Mouse (Mus musculus) gastrocnemius, postnatal 10 days (tissue): Measurements from ENCODE around the gene Homer2. TPM values are rescaled to one million over a fixed set of nuclear protein-coding genes. Genes with fewer than 3 reads are reported as not detected.

Source experiments
- DNase-seq: peaks from one replicate; pipeline ENCODE4 v3.0.0; 2021; ENCODE audit warnings: mixed read lengths
- total RNA-seq, 2 experiments: library from RNA; stranded (reverse); gene quantifications; 2 replicates each; pipeline ENCODE4 v1.2.3; 2021

Homer2 gene
- total RNA-seq, 2 experiments from 2014 or later = 26.1 to 26.3 TPM

DNA sequence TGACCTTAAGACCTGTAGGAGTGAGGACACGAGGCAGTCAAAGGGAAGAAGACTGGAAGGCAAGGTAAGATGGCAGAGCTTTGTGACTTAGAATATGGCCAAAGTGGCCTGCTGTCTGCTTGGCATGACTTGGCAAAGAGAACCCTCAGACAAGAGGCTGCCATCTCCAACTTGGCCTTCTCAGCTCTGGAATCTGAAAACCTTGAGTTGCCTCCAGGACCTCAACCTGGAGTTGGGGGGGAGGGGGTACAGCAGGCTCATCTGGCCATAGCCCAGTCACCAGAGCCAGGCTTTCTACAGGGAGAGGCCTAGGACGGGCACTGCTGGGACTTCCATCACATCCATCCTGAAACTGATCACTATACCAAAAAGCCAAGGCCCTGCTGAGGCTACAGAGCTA lies 55.0 kb downstream of the Homer2 start:
- no peak for DNase-seq

DNA sequence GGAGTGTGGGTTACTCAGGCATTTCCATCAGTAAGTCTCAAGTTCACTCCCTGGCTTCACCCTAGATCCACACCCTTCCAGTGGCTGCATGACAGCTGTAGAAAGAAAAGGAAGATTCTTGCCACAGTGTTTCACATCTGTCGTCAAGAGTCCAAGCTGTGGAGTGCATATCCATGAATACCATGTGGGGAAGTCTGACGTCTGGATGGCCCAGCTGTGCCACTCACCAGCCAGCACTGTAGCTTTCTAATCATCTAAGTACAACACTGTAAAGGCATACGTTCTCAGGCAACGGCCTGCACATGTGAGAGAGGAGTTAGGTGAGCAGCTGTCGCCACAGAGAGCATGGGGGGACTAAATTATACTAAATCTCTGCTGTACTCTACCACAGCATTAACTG lies 56.0 kb downstream of the Homer2 start:
- no peak for DNase-seq

DNA sequence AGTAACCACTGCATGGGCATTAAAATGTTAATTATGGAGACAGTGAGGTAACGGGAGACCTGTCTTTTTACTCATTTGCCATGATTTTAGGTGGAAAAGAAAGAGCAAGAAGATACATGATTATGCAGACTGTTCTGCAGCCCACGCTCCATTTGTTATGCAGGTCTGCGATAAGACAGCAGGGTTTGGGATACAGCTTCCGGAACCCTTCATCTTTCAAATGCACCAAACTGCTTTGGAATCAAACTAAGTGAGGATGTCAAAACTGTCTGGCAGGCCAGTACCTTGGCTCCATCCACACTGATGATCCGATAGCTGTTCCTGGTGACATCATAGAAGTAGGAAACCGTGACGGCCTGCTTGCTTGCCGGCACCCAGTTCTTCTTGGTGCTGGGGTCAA lies 58.1 kb downstream of the Homer2 start:
- DNase-seq = no peak

DNA sequence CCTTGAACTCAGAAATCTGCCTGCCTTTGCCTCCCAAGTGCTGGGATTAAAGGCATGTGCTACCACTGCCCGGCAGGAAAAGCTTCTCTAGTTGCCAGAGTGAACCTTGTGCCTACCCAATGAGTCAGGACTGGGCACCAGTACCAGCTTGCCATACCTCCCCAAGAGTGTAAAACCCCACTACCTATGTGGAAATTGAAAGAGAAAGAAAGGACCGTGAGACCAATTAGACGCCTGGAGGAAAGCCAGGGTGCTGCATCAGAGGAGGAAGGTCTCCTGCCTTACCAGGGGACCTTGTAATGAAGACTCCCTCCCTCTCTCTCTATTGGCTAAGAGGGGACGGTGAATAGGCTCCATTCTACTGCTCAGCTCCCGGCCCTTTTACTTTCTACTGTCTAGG lies 59.4 kb downstream of the Homer2 start:
- DNase-seq = no peak

DNA sequence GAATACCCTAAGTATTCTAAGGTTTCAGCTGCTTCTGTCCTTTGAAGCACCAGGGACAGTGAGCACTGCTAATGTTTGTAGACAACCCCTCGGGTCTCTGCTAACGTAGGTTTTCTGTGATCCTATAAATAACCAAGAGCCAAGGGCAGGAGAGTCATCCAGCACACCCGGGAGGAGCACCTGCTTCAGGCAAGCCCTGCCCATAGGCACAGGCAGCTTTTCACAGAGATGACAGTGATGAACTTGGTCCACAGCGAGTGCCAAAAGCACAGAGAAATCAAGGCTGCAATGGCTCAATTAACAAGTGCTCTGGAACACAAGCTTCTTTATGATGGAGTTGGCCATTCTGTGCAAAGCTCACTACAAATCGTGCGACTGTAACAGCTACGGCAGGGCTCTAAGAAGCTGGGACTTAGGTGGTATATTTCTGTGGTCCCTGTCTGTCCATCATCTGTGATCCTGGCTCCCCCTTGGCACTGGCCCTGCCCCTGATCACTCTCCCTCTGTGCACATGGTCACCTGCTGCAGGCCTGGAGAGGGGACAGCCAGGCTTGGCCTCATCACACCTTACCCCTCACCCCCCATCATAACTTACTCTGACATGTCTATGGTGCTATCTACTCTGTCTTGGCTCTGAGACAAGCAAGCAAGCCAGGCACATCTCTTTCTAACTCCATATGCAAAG lies 62.6 kb downstream of the Homer2 start:
- DNase-seq = no peak

DNA sequence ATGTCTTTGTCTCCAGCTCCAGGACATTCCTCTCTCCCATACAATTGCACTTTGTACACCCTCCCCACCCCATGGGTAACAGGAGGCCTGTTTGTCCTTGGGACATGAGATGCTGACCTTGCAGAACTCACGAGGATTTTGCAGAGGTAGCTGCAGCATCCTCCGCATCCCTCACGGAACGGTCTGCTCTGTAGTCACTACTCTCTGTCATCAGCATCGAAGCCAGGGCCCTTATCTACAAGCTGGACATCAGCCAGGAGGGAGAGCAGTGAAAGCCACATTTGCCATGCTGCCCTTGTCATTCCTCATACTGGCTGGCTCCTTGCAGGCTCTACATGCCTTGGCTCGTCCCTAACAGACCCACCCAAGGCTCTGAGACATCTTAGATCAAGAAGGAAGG lies 66.2 kb downstream of the Homer2 start:
- no peak for DNase-seq

DNA sequence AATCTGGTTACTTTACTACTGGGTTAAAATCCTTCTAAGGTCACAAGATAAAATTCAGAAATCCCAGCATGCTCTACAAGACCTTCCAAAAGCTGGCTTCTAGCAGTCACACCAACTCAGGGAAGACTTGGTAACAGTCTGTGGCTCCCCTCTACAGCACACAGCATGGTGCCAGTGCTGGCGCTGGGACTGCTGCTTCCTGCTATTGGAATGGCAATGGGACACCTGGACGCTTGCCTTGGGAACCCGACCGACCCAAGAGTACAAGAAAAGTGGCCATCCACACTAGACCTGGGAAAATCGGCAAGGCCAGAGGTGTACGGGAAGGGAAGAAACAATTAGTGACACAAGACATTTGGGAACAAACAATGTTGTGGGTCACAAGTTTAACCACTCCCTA lies 74.7 kb downstream of the Homer2 start:
- no peak for DNase-seq

DNA sequence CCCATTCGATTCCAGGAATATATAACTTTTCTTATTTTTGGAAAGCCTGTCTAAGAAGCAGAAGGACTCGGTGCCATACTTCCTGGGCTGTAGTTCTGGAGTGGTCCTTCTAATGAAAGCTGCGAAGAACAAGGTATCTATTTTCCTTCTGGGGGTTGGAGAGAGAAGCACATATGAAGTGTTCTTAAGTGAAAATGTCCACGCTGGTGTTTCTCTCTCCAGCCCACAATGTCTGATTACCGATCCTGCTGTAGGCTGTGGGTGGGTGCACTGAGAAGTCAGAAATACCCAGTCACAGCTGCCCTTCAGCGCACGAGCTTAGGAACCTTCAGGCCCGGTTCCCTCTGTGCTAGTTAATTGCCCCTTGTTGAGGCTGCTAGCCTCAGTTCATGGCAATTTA lies 76.1 kb downstream of the Homer2 start:
- DNase-seq = no peak

DNA sequence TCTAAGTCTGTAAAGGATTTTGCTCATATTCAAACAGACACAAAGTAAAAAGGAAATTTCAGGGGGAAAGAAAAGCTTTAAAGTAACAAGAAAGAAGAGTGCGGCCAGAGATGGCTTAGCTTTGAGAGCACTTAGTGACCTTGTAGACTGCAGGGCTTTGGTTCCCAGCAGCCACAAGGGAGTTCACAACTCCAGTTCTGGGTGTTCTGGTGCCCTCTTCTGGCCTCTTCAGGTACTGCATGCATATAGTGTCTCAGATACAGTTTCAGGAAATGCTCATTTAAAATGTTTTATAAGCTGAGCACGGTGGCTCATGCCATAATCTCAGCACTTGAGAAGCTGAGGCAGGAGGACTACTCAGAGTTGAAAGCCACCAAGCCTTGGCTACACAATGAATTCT lies 80.9 kb downstream of the Homer2 start:
- no peak for DNase-seq

DNA sequence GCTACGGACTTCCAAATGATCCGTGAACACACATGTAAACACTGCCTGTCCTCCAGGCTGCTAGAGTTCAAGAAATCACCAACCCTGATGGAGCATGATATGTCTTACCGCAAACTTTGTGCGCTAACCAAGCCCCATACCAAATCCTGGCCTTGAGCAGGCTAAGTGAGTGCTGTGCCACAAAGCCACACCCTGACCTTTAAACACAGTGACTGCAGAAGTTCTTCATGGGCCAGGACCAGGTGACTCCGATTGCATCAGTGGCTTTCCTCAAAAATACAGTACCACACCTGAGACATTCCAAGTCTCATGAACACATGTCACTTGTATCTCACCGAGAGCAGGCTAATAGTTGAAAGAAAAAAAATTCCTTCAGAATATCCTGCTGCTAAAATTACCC lies 83.6 kb downstream of the Homer2 start:
- DNase-seq = no peak

DNA sequence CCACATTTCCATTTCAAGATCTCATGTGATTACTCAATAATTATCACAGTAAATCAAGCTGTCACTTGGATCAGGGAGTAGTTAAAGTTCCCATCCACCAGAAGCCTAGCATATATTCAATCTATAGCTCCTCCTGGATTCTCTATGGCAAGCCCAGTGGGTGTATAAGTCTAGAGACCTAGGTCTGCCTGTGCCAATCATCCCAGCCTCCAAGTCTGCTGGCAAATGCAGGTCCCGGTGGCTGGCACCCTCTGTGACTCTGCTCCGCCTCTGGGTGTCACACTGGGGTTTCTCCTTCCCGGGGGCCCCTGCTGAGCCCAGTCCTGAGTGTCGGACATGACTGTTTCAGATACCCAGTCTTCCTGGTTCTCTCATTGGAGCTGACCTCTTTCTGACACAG lies 84.5 kb downstream of the Homer2 start:
- no peak for DNase-seq

DNA sequence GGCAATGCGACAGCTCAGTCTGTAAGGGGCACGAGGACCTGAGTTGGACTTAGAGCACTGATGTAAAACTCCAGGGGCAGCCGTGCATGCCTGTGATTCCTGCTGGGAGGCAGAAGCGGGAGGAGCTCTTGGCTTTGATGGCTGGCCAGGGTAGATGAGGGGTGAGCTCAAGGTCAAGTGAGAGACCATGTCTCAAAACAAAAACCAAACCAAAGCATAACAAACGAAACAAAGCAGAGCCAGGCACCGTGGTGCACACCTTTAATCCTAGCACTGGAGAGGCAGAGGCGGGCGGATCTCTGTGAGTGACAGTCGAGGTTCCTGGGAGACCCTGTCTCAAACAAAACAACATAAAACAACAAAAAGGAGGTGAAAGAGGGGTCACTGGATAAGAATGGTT lies 92.3 kb downstream of the Homer2 start:
- no peak for DNase-seq

DNA sequence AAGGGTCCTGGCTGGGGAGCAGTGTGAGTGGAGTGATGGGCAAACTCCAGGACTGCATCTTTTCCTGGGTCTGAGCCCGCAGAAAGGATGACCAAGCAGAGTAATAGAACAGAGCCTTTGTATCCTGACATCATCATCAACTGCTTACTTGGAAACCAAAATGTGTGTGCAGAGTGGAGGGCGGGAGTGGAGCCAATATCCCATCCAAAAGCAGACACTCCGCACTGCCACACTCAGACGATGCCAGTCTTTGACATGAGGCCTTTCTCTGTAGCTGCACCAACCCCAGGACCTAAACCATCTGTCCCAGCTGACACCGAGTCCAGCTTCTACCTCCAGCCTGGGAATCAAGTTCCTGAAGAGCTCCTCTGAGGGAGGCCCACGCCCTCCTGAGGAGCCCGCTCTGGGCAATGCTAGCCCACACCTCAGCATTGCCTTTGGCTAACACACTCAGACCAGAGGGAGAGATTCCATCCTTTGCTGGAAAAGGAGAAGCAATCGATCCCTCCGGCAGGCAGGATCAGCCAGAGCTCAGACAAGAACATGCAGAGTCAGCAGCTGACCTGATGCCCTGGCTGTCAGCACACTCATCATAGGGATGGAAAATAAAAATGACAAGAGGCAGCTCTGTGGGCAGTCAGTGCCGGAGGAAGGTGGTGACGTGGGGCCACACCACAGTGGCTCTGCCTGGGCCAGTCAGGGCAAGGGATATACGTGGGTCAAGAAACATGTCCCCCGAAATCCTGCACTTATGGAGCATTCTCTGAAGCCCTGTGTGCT lies 94.3 kb downstream of the Homer2 start:
- DNase-seq = peak; percentile 17

DNA sequence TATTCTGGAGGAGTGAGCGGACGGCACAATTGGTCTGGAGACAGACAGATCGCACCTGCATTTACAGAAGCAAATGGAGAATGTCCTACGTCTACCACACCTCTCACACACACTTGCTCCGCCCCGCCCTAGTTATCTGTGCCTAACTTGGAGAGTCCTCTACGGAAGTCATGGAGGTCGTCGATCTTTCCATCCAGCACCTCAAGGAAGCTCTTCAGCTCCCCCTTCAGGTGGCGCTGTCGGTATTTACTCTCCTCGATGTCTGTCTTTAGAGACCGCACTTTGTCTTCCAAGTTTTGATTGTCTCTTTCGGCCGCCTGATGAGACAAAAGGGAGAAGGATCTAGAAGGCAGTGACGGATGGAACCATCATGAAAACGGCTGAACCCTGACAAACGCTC lies 97.2 kb downstream of the Homer2 start:
- DNase-seq = peak; percentile 33

DNA sequence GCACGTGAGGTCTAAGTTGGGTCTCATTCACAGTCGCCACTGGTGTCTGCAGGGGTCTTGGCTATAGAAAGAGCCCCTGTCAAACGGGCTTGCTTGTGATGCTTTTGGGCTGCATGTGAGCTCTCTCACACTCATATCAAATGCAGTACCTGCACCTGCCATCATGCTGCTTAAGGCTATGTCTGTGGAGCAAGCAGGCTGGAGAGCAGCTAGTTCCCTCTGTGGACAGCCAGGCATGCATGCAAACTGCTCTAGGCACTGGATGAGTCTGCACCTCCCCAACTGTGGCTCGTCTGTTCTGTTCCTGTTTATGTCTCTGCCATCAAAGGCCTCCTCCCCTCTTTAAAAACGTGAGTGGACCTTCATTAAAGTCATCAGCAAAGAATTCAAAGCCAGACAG lies 100.9 kb downstream of the Homer2 start:
- no peak for DNase-seq

DNA sequence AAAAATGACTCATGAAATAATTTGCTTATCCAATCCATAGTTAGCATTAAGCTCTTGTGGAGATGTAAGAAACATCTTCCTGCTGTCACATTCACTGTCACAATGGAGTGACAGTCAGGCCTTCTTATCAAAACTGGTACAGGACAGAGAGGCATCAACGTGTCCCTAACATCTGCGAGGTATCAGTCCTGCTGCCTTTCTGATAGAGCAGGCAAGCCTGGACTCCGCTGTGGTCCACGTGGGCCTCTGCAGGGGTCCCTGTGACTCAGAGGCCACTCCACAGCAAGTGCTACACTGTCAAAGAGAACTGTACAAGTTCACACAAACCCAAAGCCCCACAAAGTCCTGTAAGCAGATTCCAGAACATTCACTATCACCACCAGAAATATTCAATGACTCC lies 101.8 kb downstream of the Homer2 start:
- DNase-seq = no peak

DNA sequence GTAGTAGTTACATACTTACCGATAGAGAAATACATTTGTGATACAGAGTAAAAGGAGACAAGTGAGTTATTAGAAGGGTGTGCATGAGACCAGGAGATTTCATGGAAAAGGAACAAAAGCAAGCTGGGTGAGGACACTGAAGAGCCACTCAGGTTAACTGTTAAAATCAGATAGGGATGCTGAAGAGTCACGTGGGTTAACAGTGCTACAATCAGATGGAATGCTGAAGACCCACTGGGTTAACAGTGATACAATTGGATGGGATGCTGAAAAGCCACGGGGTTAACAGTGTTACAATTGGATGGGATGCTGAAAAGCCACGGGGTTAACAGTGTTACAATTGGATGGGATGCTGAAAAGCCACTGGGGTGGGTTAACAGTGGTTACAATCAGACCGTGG lies 102.3 kb downstream of the Homer2 start:
- DNase-seq = no peak

DNA sequence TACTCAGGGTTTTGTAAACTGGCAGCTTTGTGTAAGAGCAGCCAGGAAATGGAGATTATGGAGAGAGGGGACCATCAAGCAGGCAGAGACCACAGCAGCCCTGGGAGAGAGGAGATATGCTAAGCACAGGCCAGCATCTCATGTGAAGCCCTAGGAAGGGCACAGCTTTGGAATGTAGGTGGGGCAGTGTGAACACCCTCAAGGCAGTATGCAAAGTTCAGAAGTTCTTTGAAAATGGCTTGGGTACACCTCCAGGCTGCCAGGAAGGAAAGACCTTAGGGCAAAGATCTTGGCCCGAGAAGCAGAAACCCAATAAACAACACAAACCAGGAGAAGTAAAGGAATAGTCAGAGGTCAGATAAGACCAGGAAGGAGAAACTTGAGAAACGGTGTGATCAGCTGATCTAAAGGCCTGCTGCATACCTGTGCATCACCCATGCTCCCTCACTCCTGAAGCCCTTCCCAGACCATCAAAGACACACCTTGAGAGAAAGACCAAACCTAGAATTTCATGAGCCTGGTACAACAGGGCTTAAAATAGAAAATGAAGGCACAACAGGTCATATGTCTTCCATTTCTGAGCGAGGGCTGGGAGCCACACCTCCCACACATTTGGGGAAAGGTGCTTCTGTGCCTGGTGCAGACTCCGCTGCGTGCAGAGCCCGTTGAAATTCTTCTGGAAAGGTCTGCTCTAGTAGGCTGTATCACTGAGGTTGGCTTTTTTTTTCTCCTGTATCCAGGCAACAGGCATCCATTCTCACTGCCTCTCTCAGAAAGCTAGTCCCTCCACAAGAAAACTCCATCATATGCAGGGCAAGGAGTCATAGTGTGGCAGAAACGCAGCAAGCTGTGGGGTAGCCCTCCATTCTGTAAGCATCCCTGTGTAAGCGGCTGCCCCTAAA lies 107.7 kb downstream of the Homer2 start:
- no peak for DNase-seq

DNA sequence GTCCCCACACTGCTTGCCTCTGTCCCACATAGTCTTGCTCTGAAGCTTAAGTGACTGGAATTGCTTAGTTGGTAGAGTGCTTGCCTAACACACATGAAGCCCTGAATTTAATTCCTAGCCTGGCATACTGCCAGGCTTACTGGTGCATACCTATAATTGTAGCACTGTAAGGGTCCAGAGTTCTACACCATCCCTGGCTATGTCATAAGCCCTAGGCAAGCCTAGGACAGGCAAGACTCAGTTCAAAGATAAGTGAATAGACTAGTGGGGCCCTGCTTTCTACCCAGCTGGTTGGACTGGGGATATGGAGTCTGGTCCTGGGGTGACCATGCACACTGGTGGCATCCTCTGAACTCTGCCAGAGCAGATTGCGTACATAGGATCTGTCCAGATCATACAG lies 109.7 kb downstream of the Homer2 start:
- no peak for DNase-seq

DNA sequence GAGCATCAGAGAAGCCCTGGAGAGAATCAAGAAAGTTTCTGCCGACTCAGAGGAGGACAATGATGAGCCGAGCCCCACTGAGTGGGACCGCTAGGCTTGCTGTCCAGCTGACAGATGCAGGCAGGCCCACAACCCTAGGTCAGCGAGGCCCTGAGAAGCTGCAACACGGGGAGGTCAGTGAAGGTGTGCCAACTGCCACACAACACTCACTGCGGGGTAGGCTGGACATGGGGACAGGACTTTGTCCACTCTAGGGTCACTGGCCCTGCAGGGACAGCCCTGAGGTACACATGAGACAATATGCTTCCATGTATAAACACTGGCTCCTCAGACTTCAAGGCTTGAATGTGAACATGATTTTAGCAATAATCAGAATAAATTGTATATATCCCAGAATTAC lies 111.2 kb downstream of the Homer2 start:
- DNase-seq = no peak

DNA sequence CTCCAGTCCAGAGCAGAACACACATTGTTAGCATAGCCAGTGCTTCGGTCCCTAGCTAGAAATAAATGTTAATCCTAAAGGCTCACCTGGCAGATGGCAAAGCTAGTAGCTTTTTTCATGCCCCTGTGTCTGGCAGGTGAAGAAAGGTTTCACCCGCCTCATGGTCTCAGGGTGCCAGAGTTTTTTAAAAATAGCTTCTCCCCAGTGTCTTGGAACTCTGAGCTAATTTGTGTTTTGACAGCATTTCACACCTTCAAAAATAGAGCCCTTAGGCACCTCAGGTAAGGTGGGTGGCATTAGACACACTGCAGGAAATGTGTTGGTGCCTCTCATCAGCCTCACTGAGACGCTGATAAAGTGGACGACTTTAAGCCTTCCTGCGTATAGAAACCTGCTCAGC lies 112.3 kb downstream of the Homer2 start:
- DNase-seq = no peak

DNA sequence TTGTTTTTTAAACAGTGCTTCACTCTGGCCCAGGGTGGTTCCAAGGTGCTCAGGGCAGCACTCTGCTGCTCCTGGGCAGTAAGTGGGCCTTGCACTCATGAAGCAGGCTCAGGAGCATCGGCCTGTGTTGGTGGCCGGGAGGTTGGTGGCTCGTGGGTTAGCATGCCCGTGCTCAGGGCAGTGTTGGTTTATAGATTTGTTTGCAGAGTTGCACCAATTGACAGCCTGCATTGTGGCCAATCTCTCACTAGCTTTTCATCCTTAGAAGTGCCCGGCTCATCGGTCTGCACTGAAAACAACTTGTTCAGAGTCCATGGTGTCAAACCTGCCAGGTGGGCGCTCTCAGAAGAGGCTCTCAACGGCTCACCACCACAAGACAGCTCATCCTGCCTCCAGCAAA lies 113.9 kb downstream of the Homer2 start:
- no peak for DNase-seq

DNA sequence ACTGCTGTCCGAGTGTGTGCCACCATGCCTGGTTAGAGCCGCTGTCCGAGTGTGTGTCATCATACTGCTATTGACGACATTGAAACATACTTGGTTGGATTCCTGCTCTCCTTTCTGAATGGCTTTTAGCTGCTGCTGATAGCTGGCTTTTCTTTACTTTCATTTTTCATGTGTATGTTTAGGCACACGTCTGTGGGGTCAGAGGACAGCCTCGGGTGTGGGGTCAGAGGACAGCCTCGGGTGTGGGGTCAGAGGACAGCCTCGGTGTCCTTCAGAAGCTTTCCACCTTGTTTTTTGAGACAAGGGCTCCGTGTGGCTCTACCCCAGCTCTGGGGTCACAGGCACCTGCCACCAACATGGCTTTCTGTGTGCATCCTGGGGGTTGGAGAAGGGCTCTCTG lies 114.6 kb downstream of the Homer2 start:
- no peak for DNase-seq
